Mouse (Mus musculus) forebrain, embryonic 14.5 days (tissue): ENCODE measurements around the gene Gtf2ird2. TPM values are rescaled to one million over a fixed set of nuclear protein-coding genes. Genes with fewer than 3 reads are reported as not detected.
A peak's percentile ranks its signal among the peaks of the same experiment; 100 is the strongest.

Source experiments
- ATAC-seq: fragments of 200-750 bp; cut with Nextera tagmentation; 2 replicates; pipeline ENCODE4 v1.8.0; 2017; ENCODE audit warnings: mild to moderate bottlenecking, moderate library complexity
- DNase-seq: peaks from one replicate; pipeline ENCODE4 v3.0.0-alpha.2; 2015; ENCODE audit warnings: low spot score
- H3K27ac ChIP-seq: fragments of 300-500 bp; sonication (generic); 2 replicates; pipeline ENCODE4 v1.5.1; 2014; ENCODE audit warnings: low read depth, mild to moderate bottlenecking, control low read depth, low read length, moderate library complexity
- H3K27me3 ChIP-seq: fragments of 300-500 bp; sonication (generic); replicated peaks from 2 replicates; pipeline ENCODE4 v1.6.1; 2014; ENCODE audit warnings: low read length, control low read depth, mixed read lengths; ENCODE audit not compliant: control insufficient read depth, insufficient read depth
- H3K36me3 ChIP-seq: fragments of 300-500 bp; sonication (generic); 2 replicates; pipeline ENCODE4 v1.6.1; 2014; ENCODE audit warnings: low read length, control low read depth; ENCODE audit not compliant: control insufficient read depth, insufficient read depth
- H3K4me1 ChIP-seq: fragments of 300-500 bp; sonication (generic); 2 replicates; pipeline ENCODE4 v1.6.1; 2014; ENCODE audit warnings: antibody characterized with exemption, low read length, control low read depth; ENCODE audit not compliant: control insufficient read depth, insufficient read depth
- H3K4me2 ChIP-seq: fragments of 300-500 bp; sonication (generic); 2 replicates; pipeline ENCODE4 v1.6.1; 2014; ENCODE audit warnings: mild to moderate bottlenecking, control low read depth, low read length
- H3K4me3 ChIP-seq: fragments of 300-500 bp; sonication (generic); 2 replicates; pipeline ENCODE4 v1.5.1; 2014; ENCODE audit warnings: low read depth, low read length, control low read depth
- H3K9ac ChIP-seq: fragments of 300-500 bp; sonication (generic); 2 replicates; pipeline ENCODE4 v1.6.1; 2014; ENCODE audit warnings: mild to moderate bottlenecking, low read length, control low read depth, moderate library complexity
- H3K9me3 ChIP-seq: fragments of 300-500 bp; sonication (generic); replicated peaks from 2 replicates; pipeline ENCODE4 v1.6.1; 2016; ENCODE audit warnings: low read length, control low read depth, mixed read lengths; ENCODE audit not compliant: control insufficient read depth
- WGBS: fragments of 180-500 bp; shearing (Covaris S2); extraction: QIAGEN DNeasy Blood & Tissue Kit; methylation state at CpG from one replicate; pipeline ENCODE4 v1.1.7; 2014; 5-methylcytosine and 5-hydroxymethylcytosine counted together
- polyA plus RNA-seq: library from polyadenylated mRNA; unstranded; fragments of >200 nt; fragmentation: Nextera tagmentation; extraction: Ambion mirVana; gene quantifications from 2 replicates; pipeline ENCODE4 v1.2.1, GENCODE M21; 2014

Gene Gtf2ird2
- polyA plus RNA-seq, 1 experiment from 2014 or later = 5.7 TPM

DNA sequence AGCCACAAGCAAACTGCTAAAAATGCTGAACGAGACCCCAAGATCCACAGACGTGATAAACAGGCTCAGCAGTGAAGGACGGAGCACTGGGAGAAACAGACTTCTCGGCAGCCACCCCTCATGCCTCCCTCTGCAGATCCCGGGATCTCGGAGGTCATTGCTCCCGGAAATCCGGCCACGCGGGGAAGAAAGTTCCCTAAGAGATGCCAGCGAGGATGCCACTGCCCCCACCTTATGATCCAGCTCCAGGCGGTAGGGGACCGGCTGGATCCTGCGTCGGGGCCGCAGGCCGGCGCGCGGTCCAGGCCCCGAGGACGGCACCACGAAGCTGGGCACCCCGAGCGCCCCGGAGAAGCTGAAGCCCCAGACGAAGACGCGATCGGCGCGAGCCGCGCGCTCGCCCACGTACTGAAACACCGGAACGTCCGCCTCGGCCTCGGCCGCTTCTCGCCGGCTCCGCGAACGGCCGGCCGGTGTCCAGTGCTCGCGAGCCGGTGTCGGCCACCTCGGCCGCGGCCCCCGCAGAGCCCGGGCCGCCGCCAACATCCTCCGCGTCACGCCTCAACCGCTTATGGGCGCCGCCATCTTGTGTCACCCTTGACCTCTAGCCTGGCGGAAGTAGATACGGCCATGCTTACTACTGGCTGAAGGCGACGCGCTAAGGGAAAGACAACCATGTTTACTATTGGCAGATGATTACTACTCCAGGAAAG, 7.5 kb upstream of the Gtf2ird2 start, which contains the start of gene Rcc1l:
TSS of gene Rcc1l (minus strand) at position 606 of the 713 bp plus-strand sequence.
- DNase-seq (peak; percentile 96), ATAC-seq (peak; percentile 92)
- Histone ChIP-seq H3K9me3 (no peaks in the 10 kb centered on the region), H3K4me3 (peak within 1 kb of the TSS; percentile 93), H3K9ac (peak within 1 kb of the TSS; percentile 71), H3K27me3 (no peaks in the 10 kb centered on the region), H3K36me3 (peaks cover 5% of the 10 kb centered on the region; the same call in 1 of the 2 replicates), H3K27ac (peak within 1 kb of the TSS; percentile 46), H3K4me1 (peaks cover 7% of the 10 kb centered on the region), H3K4me2 (peak within 1 kb of the TSS; percentile 84)
- WGBS = under 1% methylated on average over 72 of the region's 72 CpGs

DNA sequence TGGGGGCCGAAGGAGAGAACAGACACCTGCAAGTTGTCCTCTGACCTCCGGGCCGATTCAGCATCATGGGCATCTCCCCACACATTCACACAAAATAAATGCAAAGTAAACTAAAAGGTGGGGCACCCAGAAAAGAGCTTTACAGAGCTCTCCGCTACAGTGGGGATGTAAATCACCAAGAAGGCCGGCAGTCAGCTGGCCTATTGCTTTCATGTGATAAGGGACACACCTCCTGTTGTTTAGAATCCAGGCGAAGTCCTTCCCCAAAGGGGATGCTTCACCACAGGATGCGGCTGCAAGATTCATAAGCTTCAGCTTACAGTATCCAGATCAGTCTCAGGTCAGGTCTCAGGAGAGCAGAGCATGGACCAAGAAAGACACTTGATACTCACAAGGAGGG, 5.3 kb upstream of the Gtf2ird2 start:
- no peak overlapping the region for H3K4me2 ChIP-seq
- DNase-seq (no peak), ATAC-seq (no peak)
- no peaks in the 10 kb centered on the region for H3K27me3 ChIP-seq
- no peak overlapping the region for H3K4me3 ChIP-seq
- WGBS = 83% methylated on average over 7 of the region's 7 CpGs
- no peaks in the 10 kb centered on the region for H3K9me3 ChIP-seq
- H3K27ac ChIP-seq = no peak overlapping the region
- no peaks in the 10 kb centered on the region for H3K36me3 ChIP-seq
- peaks cover 17% of the 10 kb centered on the region for H3K4me1 ChIP-seq
- H3K9ac ChIP-seq = no peak overlapping the region

- no peak overlapping the region for H3K4me2 ChIP-seq
- no peaks in the 10 kb centered on the region for H3K27me3 ChIP-seq
- H3K4me1 ChIP-seq = peaks cover 18% of the 10 kb centered on the region
- H3K4me3 ChIP-seq = no peak overlapping the region
- DNase-seq (peak; percentile 94), ATAC-seq (no peak)
- no peaks in the 10 kb centered on the region for H3K9me3 ChIP-seq
- H3K27ac ChIP-seq = no peak overlapping the region
- H3K36me3 ChIP-seq = no peaks in the 10 kb centered on the region
- 24% methylated on average over 7 of the region's 7 CpGs for WGBS
- H3K9ac ChIP-seq = no peak overlapping the region
Observed at GRCm38 (mm10) chr5:134179871-134180270, 3.9 kb upstream of the Gtf2ird2 start.

DNA sequence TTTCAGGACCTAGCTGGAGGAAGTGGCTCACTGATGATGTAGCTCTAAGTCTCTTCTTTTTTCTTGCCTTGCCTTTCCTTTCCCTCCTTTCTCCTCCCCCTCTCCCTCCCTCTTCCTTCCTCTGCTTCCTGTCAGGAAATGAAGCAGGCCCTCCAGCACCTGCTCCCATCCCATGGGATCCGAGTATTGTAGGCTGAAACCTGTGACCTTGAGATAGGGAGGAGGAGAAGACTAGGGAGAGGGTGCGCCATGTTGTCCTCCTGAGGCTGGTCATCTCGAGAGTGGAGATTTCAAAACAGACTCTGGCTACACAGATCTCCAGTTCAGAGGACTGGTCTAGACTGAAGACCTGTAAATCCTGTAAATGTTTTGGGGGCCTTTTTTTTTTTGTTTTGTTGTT, 1.6 kb upstream of the Gtf2ird2 start:
- no peak overlapping the region for H3K4me2 ChIP-seq
- peaks cover 11% of the 10 kb centered on the region for H3K4me1 ChIP-seq
- no peaks in the 10 kb centered on the region for H3K27me3 ChIP-seq
- H3K4me3 ChIP-seq = no peak overlapping the region
- no peaks in the 10 kb centered on the region for H3K9me3 ChIP-seq
- 78% methylated on average over 3 of the region's 3 CpGs for WGBS
- no peak overlapping the region for H3K9ac ChIP-seq
- H3K27ac ChIP-seq = no peak overlapping the region
- H3K36me3 ChIP-seq = no peaks in the 10 kb centered on the region
- no peak for DNase-seq
- ATAC-seq = no peak

- no peaks in the 10 kb centered on the region for H3K36me3 ChIP-seq
- H3K4me2 ChIP-seq = peak overlapping the region; percentile 74
- H3K9ac ChIP-seq = peak overlapping the region; percentile 82; the same call in 1 of the 2 replicates
- no peak for DNase-seq
- WGBS = 78% methylated on average over 4 of the region's 4 CpGs
- no peaks in the 10 kb centered on the region for H3K27me3 ChIP-seq
- ATAC-seq = no peak
- H3K4me3 ChIP-seq = no peak overlapping the region
- H3K4me1 ChIP-seq = peaks cover 11% of the 10 kb centered on the region
- no peak overlapping the region for H3K27ac ChIP-seq
- no peaks in the 10 kb centered on the region; the same call in 1 of the 2 replicates for H3K9me3 ChIP-seq
Observed at GRCm38 (mm10) chr5:134182735-134183134, 1.1 kb upstream of the Gtf2ird2 start.

DNA sequence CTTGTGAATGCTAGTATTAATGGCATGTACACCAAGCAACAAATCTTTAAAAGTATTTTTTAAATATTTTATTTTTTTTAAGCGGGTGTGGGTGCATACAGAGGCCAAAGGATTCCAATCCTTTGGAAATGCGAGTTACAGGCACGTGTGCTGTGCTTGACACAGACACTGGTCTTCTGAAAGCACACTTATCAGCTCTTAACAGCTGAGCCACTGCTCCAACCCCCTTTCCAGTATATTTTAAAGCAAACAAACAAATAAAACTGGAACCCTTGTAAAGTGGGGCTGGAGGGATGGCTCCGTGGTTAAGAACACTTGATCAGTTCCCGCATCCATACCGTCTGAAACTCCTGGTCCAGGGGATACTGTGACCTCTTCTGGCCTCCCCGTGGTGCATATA, 657 bp upstream of the Gtf2ird2 start:
- H3K27ac ChIP-seq = 0 out of 2 replicates have a peak overlapping the region, but pooled peaks have one; percentile 92
- ATAC-seq (no peak), DNase-seq (no peak)
- 61% methylated on average over 7 of the region's 7 CpGs for WGBS
- no peaks in the 10 kb centered on the region for H3K27me3 ChIP-seq
- H3K9me3 ChIP-seq = no peaks in the 10 kb centered on the region; the same call in 1 of the 2 replicates
- H3K4me2 ChIP-seq = peak overlapping the region; percentile 74
- no peaks in the 10 kb centered on the region for H3K36me3 ChIP-seq
- peak overlapping the region; percentile 65 for H3K4me3 ChIP-seq
- H3K9ac ChIP-seq = peak overlapping the region; percentile 82
- H3K4me1 ChIP-seq = peaks cover 11% of the 10 kb centered on the region

DNA sequence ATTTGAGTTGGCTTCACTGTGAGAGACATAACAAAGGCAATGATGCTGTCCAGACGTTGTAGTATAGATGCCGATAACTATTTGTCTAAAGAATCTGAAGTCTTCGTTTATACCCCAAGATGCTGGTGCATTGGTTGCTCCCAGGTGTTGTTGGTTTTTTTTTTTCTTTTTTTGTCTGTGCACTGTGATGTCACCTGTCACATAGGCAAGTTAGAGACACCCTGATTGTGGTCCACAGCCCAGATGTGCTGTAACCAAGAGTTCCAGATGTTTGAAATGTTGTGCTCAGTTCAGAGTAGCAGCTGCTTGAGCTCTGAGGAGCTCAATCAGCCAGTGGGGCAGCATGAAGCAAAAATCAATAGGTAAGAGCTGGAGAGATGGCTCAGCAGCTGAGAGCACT, 2.2 kb downstream of the Gtf2ird2 start:
- Histone ChIP-seq H3K36me3 (no peaks in the 10 kb centered on the region), H3K4me2 (no peak overlapping the region), H3K27ac (no peak overlapping the region), H3K4me1 (peaks cover 11% of the 10 kb centered on the region), H3K9ac (no peak overlapping the region), H3K4me3 (no peak overlapping the region), H3K27me3 (no peaks in the 10 kb centered on the region), H3K9me3 (no peaks in the 10 kb centered on the region; the same call in 1 of the 2 replicates)
- 88% methylated on average over 3 of the region's 3 CpGs for WGBS
- no peak for DNase-seq
- ATAC-seq = no peak

DNA sequence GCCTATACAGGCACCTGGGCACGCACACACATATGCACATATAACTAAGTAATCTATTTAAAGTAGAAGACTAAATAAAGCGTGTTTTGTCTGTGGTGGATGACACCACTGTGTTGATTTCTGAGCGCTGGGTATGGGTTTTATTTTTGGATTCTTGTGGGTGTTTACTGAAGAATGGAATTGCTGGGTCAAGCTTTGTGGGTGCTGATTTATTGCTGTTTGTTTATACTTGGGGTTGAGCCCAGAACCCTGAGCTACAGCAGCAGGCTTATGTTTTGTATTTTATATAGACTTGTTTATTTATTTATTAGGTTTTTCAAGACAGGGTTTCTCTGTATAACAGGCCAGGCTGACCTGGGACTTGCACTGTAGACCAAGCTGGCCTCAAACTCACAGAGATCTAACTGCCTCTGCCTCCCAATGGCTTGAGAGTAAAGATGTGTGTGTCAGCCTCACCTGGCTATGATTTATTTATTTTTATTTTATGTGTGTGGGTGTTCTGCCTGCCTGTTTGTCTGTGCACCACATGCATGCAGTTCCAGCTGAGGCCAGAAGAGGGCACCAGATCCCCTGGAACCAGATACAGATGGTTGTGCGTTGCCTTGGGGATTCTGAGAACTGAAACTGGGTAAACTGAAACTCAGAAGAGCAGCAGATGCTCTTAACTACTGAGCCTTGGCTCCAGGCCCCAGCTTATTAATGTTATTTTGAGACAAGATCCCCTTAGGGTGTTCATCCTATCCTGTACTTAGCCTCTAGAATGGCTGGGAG, 3.3 kb downstream of the Gtf2ird2 start:
- Histone ChIP-seq H3K4me3 (no peak overlapping the region), H3K4me2 (no peak overlapping the region), H3K27me3 (no peaks in the 10 kb centered on the region), H3K27ac (no peak overlapping the region), H3K9ac (no peak overlapping the region), H3K4me1 (peaks cover 11% of the 10 kb centered on the region), H3K36me3 (no peaks in the 10 kb centered on the region), H3K9me3 (no peaks in the 10 kb centered on the region; the same call in 1 of the 2 replicates)
- ATAC-seq = no peak
- DNase-seq = peak; percentile 48
- WGBS = 81% methylated on average over 4 of the region's 4 CpGs

- DNase-seq = no peak
- no peak for ATAC-seq
- Histone ChIP-seq H3K27me3 (no peaks in the 10 kb centered on the region), H3K36me3 (peaks cover 7% of the 10 kb centered on the region), H3K9me3 (no peaks in the 10 kb centered on the region; the same call in 1 of the 2 replicates), H3K4me1 (peaks cover under 1% of the 10 kb centered on the region), H3K9ac (no peak overlapping the region), H3K4me3 (no peak overlapping the region), H3K4me2 (no peak overlapping the region), H3K27ac (no peak overlapping the region)
- WGBS = 91% methylated on average over 7 of the region's 7 CpGs
Observed at GRCm38 (mm10) chr5:134188571-134188970, 4.8 kb downstream of the Gtf2ird2 start.
